Mouse (Mus musculus): ENCODE data around the gene Rpa1. TPM values are rescaled to one million over a fixed set of nuclear protein-coding genes. Genes with fewer than 3 reads are reported as not detected.

The Rpa1 gene
- polyA plus RNA-seq, 1 experiment from 2014 or later, result 49.3 TPM

DNA sequence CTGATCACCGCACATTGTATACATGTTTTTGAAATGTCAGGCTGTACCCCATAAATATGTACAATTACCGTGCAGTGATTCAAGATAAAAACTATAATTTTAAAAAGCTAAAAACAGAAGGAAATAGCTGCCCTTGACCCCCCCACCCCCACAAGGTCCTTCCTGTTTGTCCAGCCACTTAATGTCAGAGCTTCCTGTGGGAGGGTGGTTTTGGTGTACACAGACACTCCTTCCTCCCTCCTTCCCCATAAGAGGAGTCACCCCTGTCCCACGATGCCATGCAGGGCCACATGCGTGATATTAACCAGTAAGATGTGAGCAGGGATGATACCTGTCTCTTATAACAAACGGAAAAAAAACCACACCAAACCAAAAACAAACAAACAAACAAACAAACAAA is 92.8 kb downstream of the Rpa1 start:
- TF ChIP-seq CTCF (IDR thresholded peaks at IDR 0.05; ENCODE audit: low read depth), result no peak
- TF ChIP-seq EP300 (IDR thresholded peaks at IDR 0.05; ENCODE audit: low read depth), result no peak; the same call in 1 of the 2 replicates
- no peaks in the 10 kb centered on the region for H3K36me3 ChIP-seq (replicated peaks; ENCODE audit: insufficient read depth, low read length)
- WGBS (ENCODE audit: insufficient replicate concordance), result 41% methylated on average over 5 of the region's 5 CpGs
- no peak overlapping the region for H3K9ac ChIP-seq (replicated peaks)
- DNase-seq (no peak), ATAC-seq (no peak)
- H3K9me3 ChIP-seq (ENCODE audit: low read length), result no peaks in the 10 kb centered on the region
- peaks cover 8% of the 10 kb centered on the region for H3K4me1 ChIP-seq (ENCODE audit: insufficient read depth)
- no peak overlapping the region for H3K4me2 ChIP-seq (ENCODE audit: low read depth, low read length)
- no peak overlapping the region for H3K4me3 ChIP-seq (ENCODE audit: low read depth, low read length)
- no peak overlapping the region for H3K27ac ChIP-seq (ENCODE audit: low read depth)
- no peaks in the 10 kb centered on the region for H3K27me3 ChIP-seq (ENCODE audit: insufficient read depth, low read length)

DNA sequence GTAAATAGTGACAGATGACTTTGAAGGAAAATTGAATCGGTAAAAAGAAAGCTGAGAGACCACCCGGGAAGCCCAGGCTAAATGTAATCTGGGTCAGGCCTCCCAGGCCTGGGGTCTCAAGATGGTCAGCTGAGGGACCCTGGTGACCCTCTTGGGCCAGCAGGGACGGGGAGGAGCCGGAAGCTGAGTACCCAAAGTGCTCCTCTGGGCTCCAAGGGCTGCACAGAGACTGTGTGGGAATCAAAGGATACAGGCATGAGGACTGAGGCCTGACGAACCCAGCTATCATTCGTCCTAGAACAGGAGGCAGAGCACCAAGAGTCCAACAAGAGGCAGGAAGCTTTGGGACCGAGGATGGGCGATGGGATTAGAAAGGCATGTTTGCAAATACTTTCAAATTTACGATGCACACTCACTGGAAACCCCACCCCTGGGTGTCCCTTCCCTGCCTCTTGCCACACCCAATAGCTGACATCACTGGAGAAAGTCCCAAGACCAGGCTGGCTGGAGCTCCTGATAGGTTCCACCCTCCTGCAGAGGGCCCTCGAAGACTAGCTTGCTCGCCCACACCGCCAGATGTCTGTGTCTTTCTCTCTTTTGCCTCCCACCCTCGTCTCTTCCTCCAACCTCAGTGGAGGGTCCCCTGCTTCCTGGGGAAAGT is 93.7 kb downstream of the Rpa1 start:
- Histone ChIP-seq H3K36me3 (replicated peaks; ENCODE audit: insufficient read depth, low read length) (no peaks in the 10 kb centered on the region), H3K27me3 (ENCODE audit: insufficient read depth, low read length) (no peaks in the 10 kb centered on the region), H3K4me1 (ENCODE audit: insufficient read depth) (peaks cover 8% of the 10 kb centered on the region), H3K9ac (replicated peaks) (no peak overlapping the region), H3K4me2 (ENCODE audit: low read depth, low read length) (peak overlapping the region; percentile 49), H3K4me3 (ENCODE audit: low read depth, low read length) (no peak overlapping the region), H3K27ac (ENCODE audit: low read depth) (peak overlapping the region; percentile 25), H3K9me3 (ENCODE audit: low read length) (no peaks in the 10 kb centered on the region)
- TF ChIP-seq EP300 (IDR thresholded peaks at IDR 0.05; ENCODE audit: low read depth) (no peak), CTCF (IDR thresholded peaks at IDR 0.05; ENCODE audit: low read depth) (peak; percentile 59)
- peak; percentile 55 for DNase-seq
- 48% methylated on average over 13 of the region's 13 CpGs for WGBS (ENCODE audit: insufficient replicate concordance)
- peak; percentile 82 for ATAC-seq

- 60% methylated on average over 7 of the region's 7 CpGs for WGBS (ENCODE audit: insufficient replicate concordance)
- no peak for TF ChIP-seq EP300 (IDR thresholded peaks at IDR 0.05; ENCODE audit: low read depth)
- TF ChIP-seq CTCF (IDR thresholded peaks at IDR 0.05; ENCODE audit: low read depth), result no peak
- no peaks in the 10 kb centered on the region for H3K9me3 ChIP-seq (ENCODE audit: low read length)
- no peaks in the 10 kb centered on the region for H3K27me3 ChIP-seq (ENCODE audit: insufficient read depth, low read length)
- no peak for DNase-seq
- H3K27ac ChIP-seq (ENCODE audit: low read depth), result no peak overlapping the region
- H3K36me3 ChIP-seq (replicated peaks; ENCODE audit: insufficient read depth, low read length), result no peaks in the 10 kb centered on the region
- no peak overlapping the region for H3K4me3 ChIP-seq (ENCODE audit: low read depth, low read length)
- H3K4me1 ChIP-seq (ENCODE audit: insufficient read depth), result peaks cover 15% of the 10 kb centered on the region
- no peak for ATAC-seq
- no peak overlapping the region for H3K9ac ChIP-seq (replicated peaks)
- no peak overlapping the region for H3K4me2 ChIP-seq (ENCODE audit: low read depth, low read length)
Observed at GRCm38 (mm10) chr11:75251557-75252070, 96.5 kb downstream of the Rpa1 start.

- no peak for TF ChIP-seq EP300 (IDR thresholded peaks at IDR 0.05; ENCODE audit: low read depth)
- no peak for TF ChIP-seq CTCF (IDR thresholded peaks at IDR 0.05; ENCODE audit: low read depth)
- H3K4me1 ChIP-seq (ENCODE audit: insufficient read depth), result peaks cover 16% of the 10 kb centered on the region
- H3K36me3 ChIP-seq (replicated peaks; ENCODE audit: insufficient read depth, low read length), result no peaks in the 10 kb centered on the region
- no peaks in the 10 kb centered on the region for H3K27me3 ChIP-seq (ENCODE audit: insufficient read depth, low read length)
- no peaks in the 10 kb centered on the region for H3K9me3 ChIP-seq (ENCODE audit: low read length)
- H3K27ac ChIP-seq (ENCODE audit: low read depth), result no peak overlapping the region
- WGBS (ENCODE audit: insufficient replicate concordance), result 69% methylated on average over 4 of the region's 4 CpGs
- H3K4me2 ChIP-seq (ENCODE audit: low read depth, low read length), result no peak overlapping the region
- ATAC-seq (no peak), DNase-seq (no peak)
- H3K4me3 ChIP-seq (ENCODE audit: low read depth, low read length), result no peak overlapping the region
- no peak overlapping the region for H3K9ac ChIP-seq (replicated peaks)
Observed at GRCm38 (mm10) chr11:75251006-75251512, 97.1 kb downstream of the Rpa1 start.

GRCm38 (mm10) chr11:75249588-75249987 is 98.5 kb downstream of the Rpa1 start:
- ATAC-seq, result peak; percentile 62

More at GRCm38 (mm10) chr11:75249588-75249987, 98.5 kb downstream of the Rpa1 start:
- WGBS (ENCODE audit: insufficient replicate concordance), result 69% methylated on average over 9 of the region's 9 CpGs
- Histone ChIP-seq H3K27ac (ENCODE audit: low read depth) (no peak overlapping the region), H3K27me3 (ENCODE audit: insufficient read depth, low read length) (no peaks in the 10 kb centered on the region), H3K36me3 (replicated peaks; ENCODE audit: insufficient read depth, low read length) (no peaks in the 10 kb centered on the region), H3K4me3 (ENCODE audit: low read depth, low read length) (no peak overlapping the region), H3K9ac (replicated peaks) (no peak overlapping the region), H3K4me1 (ENCODE audit: insufficient read depth) (peaks cover 15% of the 10 kb centered on the region), H3K4me2 (ENCODE audit: low read depth, low read length) (no peak overlapping the region), H3K9me3 (ENCODE audit: low read length) (no peaks in the 10 kb centered on the region)
- TF ChIP-seq EP300 (IDR thresholded peaks at IDR 0.05; ENCODE audit: low read depth) (no peak), CTCF (IDR thresholded peaks at IDR 0.05; ENCODE audit: low read depth) (no peak)
- DNase-seq, result no peak

Small RNA genes lying within 50 kb of the gene (microRNA-seq; reads per million reads assigned to microRNA genes)
- gene Gm47300, result not detected

Other genes starting within 250 kb of the Rpa1 start
- gene Hic1, start 178.8 kb downstream of the Rpa1 start, polyA plus RNA-seq (2015; fragmentation: Nextera tagmentation; extraction: Ambion mirVana), result 1.1 and 1.5 TPM in 2 replicates
- gene Ovca2, start 169.5 kb downstream of the Rpa1 start, polyA plus RNA-seq (2015; fragmentation: Nextera tagmentation; extraction: Ambion mirVana), result 12.4 and 13.6 TPM in 2 replicates
- 10.9 and 13.0 TPM in 2 replicates for gene Dph1, start 157.1 kb downstream of the Rpa1 start, polyA plus RNA-seq (2015; fragmentation: Nextera tagmentation; extraction: Ambion mirVana)
- gene Rtn4rl1, start 154.5 kb downstream of the Rpa1 start, polyA plus RNA-seq (2015; fragmentation: Nextera tagmentation; extraction: Ambion mirVana), result 1.5 and 2.0 TPM in 2 replicates
- gene Smyd4, start 109 bp upstream of the Rpa1 start, polyA plus RNA-seq (2015; fragmentation: Nextera tagmentation; extraction: Ambion mirVana), result 3.1 TPM in 2 replicates
- 823 and 833 TPM in 2 replicates for gene Serpinf1, start 74.4 kb upstream of the Rpa1 start, polyA plus RNA-seq (2015; fragmentation: Nextera tagmentation; extraction: Ambion mirVana)
- 975 and 1,049 TPM in 2 replicates for gene Serpinf2, start 91.3 kb upstream of the Rpa1 start, polyA plus RNA-seq (2015; fragmentation: Nextera tagmentation; extraction: Ambion mirVana)
- 8.4 and 9.5 TPM in 2 replicates for gene Wdr81, start 106.4 kb upstream of the Rpa1 start, polyA plus RNA-seq (2015; fragmentation: Nextera tagmentation; extraction: Ambion mirVana)
- gene Tlcd2, start 113.4 kb upstream of the Rpa1 start, polyA plus RNA-seq (2015; fragmentation: Nextera tagmentation; extraction: Ambion mirVana), result 34.2 and 35.6 TPM in 2 replicates
- gene Prpf8, start 138.5 kb upstream of the Rpa1 start, polyA plus RNA-seq (2015; fragmentation: Nextera tagmentation; extraction: Ambion mirVana), result 12.1 and 13.9 TPM in 2 replicates
- gene Rilp, start 161.8 kb upstream of the Rpa1 start, polyA plus RNA-seq (2015; fragmentation: Nextera tagmentation; extraction: Ambion mirVana), result 13.2 and 13.4 TPM in 2 replicates
- 3.1 TPM in 2 replicates for gene Scarf1, start 165.2 kb upstream of the Rpa1 start, polyA plus RNA-seq (2015; fragmentation: Nextera tagmentation; extraction: Ambion mirVana)
- gene Slc43a2, start 183.4 kb upstream of the Rpa1 start, polyA plus RNA-seq (2015; fragmentation: Nextera tagmentation; extraction: Ambion mirVana), result 5.9 and 7.2 TPM in 2 replicates
- 30.1 and 36.7 TPM in 2 replicates for gene Pitpna, start 239.8 kb upstream of the Rpa1 start, polyA plus RNA-seq (2015; fragmentation: Nextera tagmentation; extraction: Ambion mirVana)